Mouse (Mus musculus) layer of hippocampus, adult 11-12 months (tissue): ENCODE measurements around the gene Lce1j.
"Not testable (repeated sequence)": the region's sequence is repeated elsewhere in the genome, so short reads cannot be mapped to it uniquely, and the experiment has no call there.

Source experiments
- DNase-seq: peaks from one replicate; pipeline ENCODE4 v3.0.0; 2022; ENCODE audit warnings: low spot score

The Lce1j gene

GRCm38 (mm10) chr3:92790414-92790813 lies at the start of gene Lce1j:
TSS of gene Lce1j (minus strand) at chr3:92790514.
- no peak for DNase-seq

- no peak for DNase-seq
These were observed 36.8 kb upstream of the Lce1j start, which contains the start of gene Kprp for GRCm38 (mm10) chr3:92827108-92827507. TSS of gene Kprp (minus strand) at chr3:92827247.

GRCm38 (mm10) chr3:92825808-92826207 lies 35.5 kb upstream of the Lce1j start:
- no peak for DNase-seq

GRCm38 (mm10) chr3:92816036-92816435 lies 25.7 kb upstream of the Lce1j start:
- DNase-seq = not testable (repeated sequence)

GRCm38 (mm10) chr3:92815581-92815980 lies 25.3 kb upstream of the Lce1j start:
- no peak for DNase-seq

DNA sequence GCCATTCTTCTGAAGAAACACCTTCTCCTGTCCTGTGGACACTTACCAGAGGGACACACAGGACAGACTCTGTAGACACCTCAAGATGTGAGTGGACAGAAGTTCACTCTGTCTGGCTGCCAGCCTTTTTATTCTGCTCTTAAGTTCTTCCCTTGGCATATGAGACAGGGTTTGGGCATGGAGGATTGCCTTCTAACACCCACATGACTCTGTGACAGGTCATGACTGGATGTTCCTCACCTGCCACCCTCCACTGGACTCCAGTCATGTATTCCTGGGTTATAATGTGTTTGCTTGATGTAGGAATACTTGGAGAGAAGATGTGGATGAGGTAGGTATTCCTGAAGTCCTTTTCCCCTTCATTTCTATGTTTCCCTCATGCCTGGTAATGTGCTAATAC lies 17.5 kb upstream of the Lce1j start, which contains the start of gene Lce1k:
Lce1k (minus strand) TSS at position 101 of the 400 bp plus-strand sequence.
- no peak for DNase-seq

DNA sequence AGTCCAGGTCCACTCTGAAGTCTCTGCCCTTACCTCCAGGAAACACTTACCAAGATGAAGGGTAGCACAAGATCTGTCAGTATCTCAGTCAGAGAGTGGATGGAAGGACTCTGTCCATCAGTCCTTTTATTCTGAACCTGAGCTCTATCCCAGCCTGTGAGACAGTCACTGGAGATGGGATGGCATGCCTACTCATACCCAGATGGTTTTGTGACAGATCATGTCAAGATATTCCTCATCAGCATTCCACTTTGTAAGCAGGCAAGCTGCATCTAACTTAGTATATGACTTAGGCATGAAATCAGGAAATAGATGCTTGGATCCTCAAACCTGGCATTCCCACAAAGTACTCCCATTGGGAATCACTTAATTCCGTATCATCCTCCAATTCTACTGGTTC lies 11.5 kb downstream of the Lce1j start, which contains the start of gene Lce1i:
Lce1i (minus strand) TSS at position 101 of the 400 bp plus-strand sequence.
- DNase-seq = no peak

GRCm38 (mm10) chr3:92771573-92771972 lies 18.7 kb downstream of the Lce1j start:
- DNase-seq = no peak

DNA sequence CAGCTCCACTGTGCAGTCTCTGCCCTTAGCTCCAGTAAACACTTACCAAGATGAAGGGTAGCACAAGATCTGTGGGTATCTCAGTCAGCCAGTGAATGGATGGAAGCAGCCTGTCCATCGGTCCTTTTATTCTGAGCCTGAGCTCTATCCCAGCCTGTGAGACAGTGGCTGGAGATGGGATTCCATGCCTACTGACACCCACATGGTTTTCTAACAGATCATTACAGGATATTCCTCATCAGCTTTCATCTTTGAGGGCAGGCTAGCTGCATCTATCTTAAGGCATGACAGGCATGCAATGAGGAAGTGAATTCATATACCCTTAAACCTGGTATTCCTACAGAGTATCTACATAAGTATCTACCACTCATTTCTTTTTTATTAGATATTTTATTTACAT lies 25.3 kb downstream of the Lce1j start, which contains the start of gene Lce1h:
Lce1h (minus strand) TSS at position 101 of the 400 bp plus-strand sequence.
- no peak for DNase-seq

DNA sequence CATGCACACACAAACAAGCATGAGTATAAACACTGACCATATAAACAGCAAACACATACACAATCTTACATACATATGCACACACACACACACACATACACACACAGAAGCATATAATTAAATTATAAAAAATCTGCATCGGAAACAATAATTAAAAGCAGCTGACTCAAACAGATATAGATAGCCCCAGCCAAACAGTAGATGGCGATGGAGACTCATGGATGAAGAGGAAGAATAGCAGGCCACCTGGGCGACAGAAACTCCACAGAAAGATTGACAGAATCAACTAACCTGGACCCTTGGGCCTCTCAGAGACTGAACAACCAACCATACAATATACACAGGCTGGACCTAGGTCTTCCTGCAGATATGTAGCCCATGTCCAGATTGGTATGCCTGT lies 37.1 kb downstream of the Lce1j start:
- DNase-seq = no peak

GRCm38 (mm10) chr3:92752238-92752637 lies 38.1 kb downstream of the Lce1j start, which contains the start of gene Lce1g:
TSS of gene Lce1g (minus strand) at chr3:92752338.
- DNase-seq = no peak

DNA sequence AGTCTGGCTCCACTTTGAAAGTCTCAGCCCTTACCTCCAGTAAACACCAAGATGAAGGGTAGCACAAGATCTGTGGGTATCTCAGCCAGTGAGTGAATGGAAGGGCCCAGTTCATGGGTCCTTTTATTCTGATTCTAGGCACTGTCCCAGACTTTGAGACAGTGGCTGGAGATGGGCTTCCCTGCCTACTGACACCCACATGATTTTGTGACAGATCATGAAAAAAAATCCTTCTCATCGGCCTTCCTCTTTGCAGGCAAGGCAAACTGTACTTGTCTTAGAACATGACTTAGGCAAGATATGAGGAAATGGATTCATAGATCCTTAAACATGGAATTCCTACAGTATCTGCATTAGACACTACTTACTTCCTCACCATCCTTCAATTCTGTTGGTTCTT lies 51.3 kb downstream of the Lce1j start, which contains the start of gene Gm38119:
Gm38119 (minus strand) TSS at position 101 of the 400 bp plus-strand sequence.
- DNase-seq = no peak
